Mouse (Mus musculus) kidney, adult 18-20 months (tissue): ENCODE data around the gene Gimap8.

Experiments used
- DNase-seq: peaks from one replicate; pipeline ENCODE4 v3.0.0; 2021

The Gimap8 gene

GRCm38 (mm10) chr6:48638553-48638952 lies 8.5 kb upstream of the Gimap8 start:
- no peak for DNase-seq

- DNase-seq = no peak
Measured at GRCm38 (mm10) chr6:48641391-48641790, 5.6 kb upstream of the Gimap8 start.

GRCm38 (mm10) chr6:48642764-48643292 lies 4.2 kb upstream of the Gimap8 start:
- DNase-seq = no peak

GRCm38 (mm10) chr6:48645660-48646308 lies 1.2 kb upstream of the Gimap8 start:
- peak; percentile 83 for DNase-seq

- DNase-seq = no peak
Measured at GRCm38 (mm10) chr6:48646309-48646690, 734 bp upstream of the Gimap8 start.

GRCm38 (mm10) chr6:48647611-48648010 lies 577 bp downstream of the Gimap8 start:
- no peak for DNase-seq

GRCm38 (mm10) chr6:48648779-48649178 lies 1.7 kb downstream of the Gimap8 start:
- no peak for DNase-seq

- no peak for DNase-seq
Measured at GRCm38 (mm10) chr6:48650041-48650440, 3.0 kb downstream of the Gimap8 start.

- no peak for DNase-seq
Measured at GRCm38 (mm10) chr6:48658721-48659120, 11.7 kb downstream of the Gimap8 start.

GRCm38 (mm10) chr6:48664750-48665149 lies 17.7 kb downstream of the Gimap8 start:
- peak; percentile 1 for DNase-seq

GRCm38 (mm10) chr6:48665471-48665870 lies 18.4 kb downstream of the Gimap8 start:
- no peak for DNase-seq

GRCm38 (mm10) chr6:48666159-48666586 lies 19.1 kb downstream of the Gimap8 start:
- DNase-seq = peak; percentile 49

GRCm38 (mm10) chr6:48668022-48668421 lies 21.0 kb downstream of the Gimap8 start:
- no peak for DNase-seq

- DNase-seq = no peak
Measured at GRCm38 (mm10) chr6:48669446-48669969, 22.5 kb downstream of the Gimap8 start.

GRCm38 (mm10) chr6:48674291-48675058 lies 27.4 kb downstream of the Gimap8 start:
- DNase-seq = peak; percentile 21

GRCm38 (mm10) chr6:48675400-48675930 lies 28.4 kb downstream of the Gimap8 start:
- no peak for DNase-seq

- DNase-seq = peak; percentile 72
Measured at GRCm38 (mm10) chr6:48675931-48676859, 29.2 kb downstream of the Gimap8 start, which contains the start of gene Gimap9. Gene Gimap9 (plus strand): TSS chr6:48676129.

GRCm38 (mm10) chr6:48676860-48677415 lies 29.9 kb downstream of the Gimap8 start:
- DNase-seq = no peak

GRCm38 (mm10) chr6:48677492-48678345 lies 30.7 kb downstream of the Gimap8 start:
- no peak for DNase-seq

GRCm38 (mm10) chr6:48678391-48678790 lies 31.4 kb downstream of the Gimap8 start:
- no peak for DNase-seq

GRCm38 (mm10) chr6:48679701-48680100 lies 32.7 kb downstream of the Gimap8 start:
- no peak for DNase-seq
